Mouse (Mus musculus) activated CD4-positive, CD25-positive, alpha-beta regulatory T cell, adult 4 months (primary cell): ENCODE results near the gene Cox4i2. TPM values are rescaled to one million over a fixed set of nuclear protein-coding genes. Genes with fewer than 3 reads are reported as not detected.

Experiments
- ATAC-seq: one replicate; pipeline ENCODE4 v1.8.0; 2017
- polyA plus RNA-seq, 2 experiments: library from polyadenylated mRNA; unstranded; fragments of 100-300 nt; shearing (Covaris generic); gene quantifications; one replicate each; pipeline ENCODE4 v1.2.1; 2017

Gene Cox4i2
- polyA plus RNA-seq, 2 experiments from 2014 or later: not detected

GRCm38 (mm10) chr2:152771571-152771970 lies 17.6 kb downstream of the Cox4i2 start:
- no peak for ATAC-seq

- no peak for ATAC-seq
These were observed 18.3 kb downstream of the Cox4i2 start for GRCm38 (mm10) chr2:152772231-152772630.

GRCm38 (mm10) chr2:152775357-152775756 lies 21.4 kb downstream of the Cox4i2 start:
- peak; percentile 88 for ATAC-seq

GRCm38 (mm10) chr2:152776019-152776418 lies 22.0 kb downstream of the Cox4i2 start:
- no peak for ATAC-seq

GRCm38 (mm10) chr2:152776435-152776834 lies 22.5 kb downstream of the Cox4i2 start:
- ATAC-seq: no peak

- no peak for ATAC-seq
These were observed 23.1 kb downstream of the Cox4i2 start for GRCm38 (mm10) chr2:152777081-152777480.

- no peak for ATAC-seq
These were observed 26.5 kb downstream of the Cox4i2 start for GRCm38 (mm10) chr2:152780466-152780865.

- ATAC-seq: no peak
These were observed 27.2 kb downstream of the Cox4i2 start for GRCm38 (mm10) chr2:152781031-152781711.

- no peak for ATAC-seq
These were observed 28.7 kb downstream of the Cox4i2 start for GRCm38 (mm10) chr2:152782656-152783055.

GRCm38 (mm10) chr2:152783241-152783640 lies 29.3 kb downstream of the Cox4i2 start:
- ATAC-seq: no peak

GRCm38 (mm10) chr2:152784640-152785039 lies 30.7 kb downstream of the Cox4i2 start:
- no peak for ATAC-seq

- no peak for ATAC-seq
These were observed 31.7 kb downstream of the Cox4i2 start for GRCm38 (mm10) chr2:152785446-152786350.

GRCm38 (mm10) chr2:152787136-152787535 lies 33.2 kb downstream of the Cox4i2 start:
- ATAC-seq: no peak

GRCm38 (mm10) chr2:152787543-152787942 lies 33.6 kb downstream of the Cox4i2 start:
- ATAC-seq: peak; percentile 34

GRCm38 (mm10) chr2:152788892-152789421 lies 35.0 kb downstream of the Cox4i2 start:
- ATAC-seq: peak; percentile 10

- ATAC-seq: peak; percentile 80
These were observed 35.6 kb downstream of the Cox4i2 start for GRCm38 (mm10) chr2:152789591-152789999.

GRCm38 (mm10) chr2:152792461-152792860 lies 38.5 kb downstream of the Cox4i2 start:
- no peak for ATAC-seq

GRCm38 (mm10) chr2:152793381-152793780 lies 39.4 kb downstream of the Cox4i2 start:
- no peak for ATAC-seq

GRCm38 (mm10) chr2:152794281-152794827 lies 40.4 kb downstream of the Cox4i2 start:
- ATAC-seq: no peak

- no peak for ATAC-seq
These were observed 43.6 kb downstream of the Cox4i2 start for GRCm38 (mm10) chr2:152797589-152797988.

- ATAC-seq: no peak
These were observed 46.2 kb downstream of the Cox4i2 start for GRCm38 (mm10) chr2:152799954-152800761.

GRCm38 (mm10) chr2:152800762-152801113 lies 46.8 kb downstream of the Cox4i2 start:
- no peak for ATAC-seq
